Mouse (Mus musculus) thymus, adult 2 months (tissue): ENCODE data around the gene Ces4a.

Experiments used
- CTCF ChIP-seq: fragments of 200-500 bp; IDR thresholded peaks from 2 replicates; pipeline ENCODE4 v1.5.1; 2012; ENCODE audit warnings: mild to moderate bottlenecking, control low read depth, low read length, moderate library complexity, borderline replicate concordance; ENCODE audit not compliant: control insufficient read depth, poor library complexity, insufficient read depth; ENCODE audit errors: extremely low read depth
- POLR2A ChIP-seq: fragments of 200-500 bp; IDR thresholded peaks from 2 replicates; pipeline ENCODE4 v1.6.1; 2012; ENCODE audit warnings: mild to moderate bottlenecking, low read length, control low read depth, moderate library complexity; ENCODE audit not compliant: control insufficient read depth, poor library complexity, insufficient read depth; ENCODE audit errors: extremely low read depth

DNA sequence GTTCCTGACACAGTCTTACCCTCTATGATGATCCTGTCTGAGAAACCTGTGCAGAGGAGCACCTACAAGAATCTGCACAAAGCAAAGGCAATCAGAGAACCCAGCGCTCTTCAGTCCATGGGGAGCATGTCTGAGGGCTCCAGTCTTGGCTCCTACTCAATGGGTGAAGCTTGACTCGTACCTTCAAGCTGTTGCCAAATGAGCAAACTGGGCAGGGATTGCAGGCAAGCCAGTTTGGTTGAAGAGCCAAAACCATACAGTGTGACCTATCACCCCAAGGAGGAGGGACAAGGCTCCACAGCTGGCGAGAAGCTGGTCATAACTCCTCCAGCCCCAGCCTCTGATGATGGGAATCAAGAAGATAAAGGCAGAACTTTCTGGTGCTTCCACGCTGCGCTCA lies at the start of gene Ces4a:
- no peak for TF ChIP-seq POLR2A
- TF ChIP-seq CTCF = no peak
